Mouse (Mus musculus) urinary bladder, postnatal 10 days (tissue): Measurements from ENCODE around the gene Tbc1d2b.

Experiments
- DNase-seq: peaks from one replicate; pipeline ENCODE4 v3.0.0; 2022; ENCODE audit warnings: low spot score

Gene Tbc1d2b

DNA sequence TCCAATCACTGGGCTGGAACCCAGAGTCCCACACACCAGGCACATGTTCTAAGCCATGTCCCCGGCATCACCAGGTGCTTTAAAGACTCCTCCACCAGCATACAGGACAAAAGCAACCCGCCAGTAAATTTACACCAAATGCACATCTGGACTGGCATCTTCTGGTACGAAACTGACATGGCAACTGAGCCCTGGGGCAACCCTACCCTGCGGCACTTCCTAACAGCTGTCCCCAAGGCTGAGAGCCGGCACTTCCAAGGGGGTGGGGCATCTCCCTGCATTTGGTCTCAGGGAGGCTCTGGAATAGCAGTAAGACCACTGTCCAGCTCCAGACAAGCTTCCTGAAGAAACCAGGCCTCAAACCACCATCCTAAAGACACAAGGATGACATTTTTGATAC lies 67.4 kb downstream of the Tbc1d2b start:
- no peak for DNase-seq

GRCm38 (mm10) chr9:90201541-90201940 lies 69.1 kb downstream of the Tbc1d2b start:
- no peak for DNase-seq

DNA sequence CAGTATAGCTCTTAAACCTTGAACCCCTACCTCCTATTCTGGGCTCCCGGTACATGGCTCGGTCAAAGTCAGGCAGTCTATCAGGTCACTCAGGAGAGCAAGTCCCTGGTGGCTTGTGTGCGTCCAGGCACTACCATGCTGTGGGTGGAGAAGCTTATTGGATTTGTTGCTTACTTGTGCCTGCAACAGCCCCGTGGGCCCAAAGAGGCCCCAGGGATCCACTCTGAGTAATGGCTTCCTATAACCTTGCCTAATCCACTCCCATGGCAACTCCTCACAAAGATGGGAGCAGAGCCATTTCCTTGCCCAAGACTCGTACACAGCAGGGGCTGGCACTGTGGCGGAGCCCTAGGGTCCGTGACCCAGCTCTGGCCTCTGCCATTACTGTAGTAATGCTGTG lies 69.5 kb downstream of the Tbc1d2b start:
- DNase-seq = no peak

GRCm38 (mm10) chr9:90200501-90200900 lies 70.1 kb downstream of the Tbc1d2b start:
- no peak for DNase-seq

GRCm38 (mm10) chr9:90199611-90200010 lies 71.0 kb downstream of the Tbc1d2b start:
- no peak for DNase-seq

DNA sequence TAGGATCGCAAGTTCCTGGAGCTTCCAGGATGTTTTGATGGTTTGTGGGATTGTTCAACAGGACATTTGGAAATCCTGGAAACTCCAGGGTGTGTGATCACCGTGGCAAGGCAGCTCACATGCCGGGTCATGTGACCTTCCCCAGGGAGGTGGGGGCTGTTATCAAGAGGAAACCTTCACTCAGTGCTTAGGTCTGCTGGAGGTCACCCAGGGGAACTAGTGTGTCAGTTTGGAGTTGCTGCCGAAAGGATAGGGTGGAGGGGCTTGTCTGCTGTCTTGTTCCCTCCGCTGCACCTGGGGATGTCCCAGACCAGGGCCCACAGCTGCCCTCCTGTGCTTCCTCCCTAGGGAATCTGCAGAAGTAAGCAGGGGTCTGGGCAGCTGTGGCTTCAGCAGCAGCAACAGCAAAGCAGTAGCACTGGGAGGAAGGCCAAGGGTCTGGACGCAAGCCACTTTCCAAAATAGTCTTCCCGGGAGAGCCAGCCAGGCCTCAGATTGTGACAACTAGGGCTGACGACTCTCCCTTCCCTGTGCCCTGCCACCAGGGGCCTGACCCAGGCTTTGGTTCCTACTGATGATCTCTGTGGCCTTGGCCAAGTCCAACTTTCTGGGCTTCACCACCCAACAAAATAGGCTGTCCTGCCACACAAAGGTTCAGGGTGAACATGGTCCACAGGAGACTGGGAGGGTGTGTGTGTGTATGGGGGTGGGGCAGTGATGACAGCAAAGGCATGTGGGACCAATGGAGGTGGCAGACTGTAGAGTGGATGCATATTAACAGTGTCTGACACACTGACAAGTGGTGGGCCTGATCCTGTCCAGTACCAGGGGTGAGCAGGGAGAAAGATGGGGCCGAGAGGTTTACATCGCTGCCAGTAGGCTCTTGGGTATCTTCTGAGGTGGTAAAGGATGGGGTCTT lies 71.8 kb downstream of the Tbc1d2b start:
- DNase-seq = no peak

DNA sequence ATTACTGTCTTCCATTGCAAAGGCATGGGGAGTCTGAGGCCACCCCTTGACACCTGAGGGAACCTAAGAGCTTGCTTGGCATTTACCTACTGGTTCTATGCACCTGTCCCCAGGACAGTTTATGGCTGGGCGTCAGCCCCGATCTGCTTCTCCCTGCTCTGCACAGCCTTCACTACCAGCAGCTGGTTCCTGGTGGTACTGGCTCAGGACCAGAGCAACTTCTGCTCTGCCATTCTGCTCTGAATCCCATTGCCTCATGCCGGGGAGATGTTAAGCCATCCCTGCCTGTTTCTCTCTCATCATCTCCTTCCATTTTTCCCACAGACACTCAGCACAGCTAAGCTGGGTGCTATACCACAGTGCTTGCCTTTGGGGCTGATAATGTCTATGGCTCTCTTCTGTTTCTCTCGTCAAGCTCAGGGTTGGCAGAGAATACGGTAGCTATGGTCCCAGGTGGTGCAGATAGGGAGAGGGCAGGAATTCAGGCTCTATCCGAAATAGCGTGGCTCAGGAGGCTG lies 72.7 kb downstream of the Tbc1d2b start:
- DNase-seq = no peak

GRCm38 (mm10) chr9:90197116-90197665 lies 73.4 kb downstream of the Tbc1d2b start:
- DNase-seq = no peak

DNA sequence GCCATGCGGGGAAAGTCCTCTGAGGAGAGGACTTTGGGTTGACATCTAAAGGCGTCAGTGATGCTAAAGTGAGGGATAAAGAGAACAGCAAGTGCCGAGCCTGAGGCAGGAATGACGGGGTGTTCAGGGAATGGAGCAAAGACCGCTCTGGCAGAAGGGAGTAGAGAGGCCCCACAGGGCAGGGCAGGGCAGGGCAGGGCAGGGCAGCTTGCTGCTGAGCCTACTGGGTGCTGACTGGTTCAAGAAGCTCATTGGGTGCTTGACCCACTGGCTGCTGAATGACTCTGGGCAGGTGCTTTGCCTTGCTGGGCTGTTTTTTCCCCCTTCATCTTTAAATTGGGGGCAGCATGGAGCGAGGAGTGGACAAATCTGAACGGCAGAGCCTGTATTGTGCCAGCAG lies 74.3 kb downstream of the Tbc1d2b start:
- DNase-seq = no peak

- no peak for DNase-seq
These were observed 75.6 kb downstream of the Tbc1d2b start for GRCm38 (mm10) chr9:90195000-90195399.

DNA sequence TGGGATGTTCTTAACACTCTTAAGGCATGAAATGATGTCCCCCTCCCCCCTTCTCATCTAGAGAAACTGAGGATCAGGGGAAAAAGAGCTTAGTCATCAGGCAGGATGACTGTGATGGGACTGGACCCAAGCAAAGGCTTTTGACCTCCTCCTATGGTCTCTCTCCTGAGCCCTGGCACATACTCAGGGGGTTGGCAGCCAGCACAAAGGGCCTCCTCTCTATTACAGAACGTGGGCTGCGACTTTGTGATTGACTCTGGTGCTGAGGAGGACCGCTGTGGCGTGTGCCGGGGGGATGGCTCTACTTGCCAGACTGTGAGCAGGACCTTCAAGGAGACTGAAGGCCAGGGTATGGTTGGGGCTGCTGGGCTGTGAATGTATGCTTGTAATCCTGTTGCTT lies 81.2 kb downstream of the Tbc1d2b start:
- no peak for DNase-seq

- no peak for DNase-seq
These were observed 81.7 kb downstream of the Tbc1d2b start for GRCm38 (mm10) chr9:90188893-90189292.

GRCm38 (mm10) chr9:90185356-90185910 lies 85.2 kb downstream of the Tbc1d2b start:
- no peak for DNase-seq

DNA sequence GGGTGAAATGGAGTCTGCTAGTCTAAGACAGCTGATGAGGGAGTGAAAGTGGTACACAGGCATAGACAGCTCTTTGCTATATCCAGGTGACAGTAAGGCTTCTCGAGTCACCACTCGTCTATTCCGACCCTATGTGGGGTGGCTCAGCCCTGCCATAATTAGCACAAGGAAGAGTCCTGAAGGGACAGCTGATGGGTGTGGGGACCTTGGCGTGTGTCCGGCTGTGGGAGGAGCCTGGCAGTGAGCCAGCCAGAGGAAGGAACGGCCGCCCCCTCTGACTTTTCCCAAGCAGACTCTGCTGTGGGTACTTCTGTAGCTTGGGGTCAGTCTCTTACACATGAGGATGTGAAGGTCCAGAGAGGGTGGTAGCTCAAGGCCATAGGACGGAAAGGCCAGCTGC lies 86.5 kb downstream of the Tbc1d2b start:
- no peak for DNase-seq

- no peak for DNase-seq
These were observed 87.1 kb downstream of the Tbc1d2b start for GRCm38 (mm10) chr9:90183550-90183949.

DNA sequence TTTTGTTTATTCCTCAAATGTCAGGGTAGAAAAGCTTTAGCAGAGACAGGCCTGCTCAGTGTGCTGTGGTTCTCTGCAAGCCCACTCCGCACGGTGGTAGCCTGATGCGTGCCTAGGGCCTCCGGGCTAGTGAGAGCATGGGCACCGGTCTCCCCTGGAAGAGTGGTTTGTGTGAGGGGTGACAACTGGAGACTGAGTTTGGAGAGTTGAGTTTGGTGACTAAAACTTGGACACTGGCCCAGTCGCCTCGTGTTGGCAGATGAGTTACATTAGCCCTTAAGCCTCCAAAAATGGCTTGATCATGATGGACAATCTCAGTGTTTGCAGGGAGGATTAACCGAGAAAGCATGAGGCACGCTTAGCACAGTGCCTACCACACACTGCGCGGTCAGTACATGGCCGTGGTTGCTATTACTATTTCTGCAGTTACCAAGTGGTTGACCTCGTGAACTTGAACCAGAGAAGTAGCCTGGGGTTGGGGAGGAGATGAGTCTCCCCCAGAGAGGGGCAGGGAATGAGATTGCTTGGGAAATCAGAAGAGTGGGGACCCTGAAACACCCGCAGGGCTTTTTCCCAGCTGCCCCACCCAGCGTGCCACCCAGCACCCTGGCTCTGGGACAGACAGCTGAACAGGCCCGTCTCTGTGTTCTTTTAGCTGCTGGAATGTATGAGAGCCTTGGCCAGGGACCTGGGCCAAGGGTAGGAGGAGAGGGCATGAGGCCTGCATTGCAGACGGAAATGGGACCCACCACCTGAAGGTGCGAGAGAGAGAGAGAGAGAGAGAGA lies 87.8 kb downstream of the Tbc1d2b start:
- DNase-seq = no peak

DNA sequence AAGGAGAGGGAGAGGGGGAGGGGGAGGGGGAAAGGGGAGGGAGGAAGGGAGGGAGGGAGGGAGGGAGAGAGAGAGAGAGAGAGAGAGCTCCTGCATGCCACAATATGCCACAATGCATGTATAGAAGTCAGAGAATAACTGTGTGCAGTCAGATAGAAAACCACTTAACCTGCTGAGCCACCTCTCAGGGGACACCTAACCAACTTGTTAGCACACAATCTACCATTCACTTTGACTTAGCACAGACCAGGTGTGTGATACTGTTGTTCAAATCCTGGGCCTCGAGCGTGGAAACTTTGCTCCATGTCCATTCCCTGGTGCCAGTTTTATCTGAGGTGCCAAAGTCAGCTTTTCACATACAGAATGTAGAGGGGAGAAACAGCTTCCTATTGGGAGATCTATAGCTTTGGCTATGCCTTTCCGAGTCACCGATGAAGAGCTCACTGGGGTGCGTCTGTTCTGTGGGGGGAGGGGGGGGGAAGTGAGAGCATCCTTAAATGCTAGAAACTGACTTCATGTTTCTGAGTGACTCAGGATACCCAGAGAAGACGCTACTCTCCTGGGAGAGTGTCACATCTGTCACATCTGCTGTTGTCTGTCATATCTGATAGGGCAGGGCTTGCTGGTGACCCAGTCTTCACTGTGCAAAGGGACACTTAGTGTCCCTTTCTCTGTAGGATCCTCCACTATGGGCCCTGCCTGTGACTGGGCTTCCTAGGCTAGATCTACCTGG lies 88.8 kb downstream of the Tbc1d2b start:
- no peak for DNase-seq

- DNase-seq = no peak
These were observed 91.2 kb downstream of the Tbc1d2b start for GRCm38 (mm10) chr9:90179409-90179808.

- no peak for DNase-seq
These were observed 97.3 kb downstream of the Tbc1d2b start for GRCm38 (mm10) chr9:90173330-90173729.

DNA sequence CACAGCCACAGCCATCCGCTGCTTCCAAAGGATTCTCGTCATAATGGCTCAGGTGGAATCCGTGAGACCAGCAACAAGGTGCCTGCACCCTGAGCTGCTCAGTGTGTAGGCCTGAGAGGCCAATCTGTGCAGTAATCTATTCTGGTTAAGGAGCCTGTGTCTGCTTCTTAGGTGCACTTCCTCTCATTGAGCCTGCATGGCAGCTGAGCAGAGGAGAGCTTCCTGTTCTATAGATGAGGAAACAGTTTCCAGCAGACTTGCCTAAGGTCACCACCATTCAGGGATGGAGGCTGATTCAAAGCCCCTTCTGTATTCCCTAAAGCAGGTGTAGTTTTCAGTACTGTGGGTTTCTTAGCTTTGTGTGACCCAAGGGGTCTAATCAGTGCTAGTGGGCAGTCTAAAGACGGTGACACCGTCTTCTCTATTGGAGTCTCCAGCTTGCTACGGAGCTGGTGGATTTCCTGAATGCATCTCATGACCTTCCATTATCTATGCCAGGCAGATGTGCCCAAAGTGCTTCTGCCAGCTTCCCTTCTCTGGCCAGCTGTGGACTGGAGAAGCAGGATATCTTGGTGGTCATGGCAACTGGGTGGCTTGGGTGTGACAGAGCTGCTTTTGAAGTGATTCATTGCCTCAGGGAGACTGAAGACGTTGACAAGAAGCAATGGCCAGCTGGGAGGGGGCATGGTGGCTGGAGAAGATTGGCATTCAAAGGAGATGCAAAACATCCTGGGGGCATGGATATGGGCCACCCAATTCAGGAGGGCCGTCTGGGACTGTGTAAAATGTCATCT lies 97.9 kb downstream of the Tbc1d2b start:
- DNase-seq = no peak

GRCm38 (mm10) chr9:90171421-90171820 lies 99.2 kb downstream of the Tbc1d2b start:
- no peak for DNase-seq
